Mouse (Mus musculus) layer of hippocampus, postnatal 14 days (tissue): Measurements from ENCODE around the gene AC161166.1. TPM values are rescaled to one million over a fixed set of nuclear protein-coding genes. Genes with fewer than 3 reads are reported as not detected.
"Not testable (repeated sequence)": the region's sequence is repeated elsewhere in the genome, so short reads cannot be mapped to it uniquely, and the experiment has no call there.

Source experiments
- DNase-seq, 2 experiments: peaks; one replicate each; pipeline ENCODE4 v3.0.0; 2021 to 2022; ENCODE audit warnings: low spot score in 2 of 2, mixed read lengths in 1 of 2
- total RNA-seq, 2 experiments: library from RNA; stranded (reverse); gene quantifications; 2 replicates each; pipeline ENCODE4 v1.2.3; 2021

AC161166.1 gene
- total RNA-seq, 2 experiments from 2014 or later = not detected

DNA sequence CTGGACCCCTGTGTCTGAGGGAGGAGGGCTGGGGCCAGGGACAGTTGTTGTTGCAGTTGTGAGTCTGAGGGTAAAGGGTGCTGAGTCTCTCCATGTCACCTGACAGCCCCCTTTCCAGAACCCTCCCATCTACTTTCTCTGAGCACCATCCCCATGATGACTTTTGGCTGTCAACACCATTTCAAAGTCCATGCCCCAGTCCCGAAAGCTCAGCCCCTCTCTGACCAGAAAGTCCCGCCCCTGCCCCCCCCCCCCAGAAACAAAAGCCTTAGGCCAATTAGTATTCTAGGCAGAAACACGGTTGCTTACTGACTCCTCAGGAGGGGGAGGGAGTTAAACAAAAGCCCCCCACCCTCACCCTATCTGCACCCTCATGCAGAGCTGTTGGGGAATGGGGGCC, 24.9 kb downstream of the AC161166.1 start:
- DNase-seq = no peak

DNA sequence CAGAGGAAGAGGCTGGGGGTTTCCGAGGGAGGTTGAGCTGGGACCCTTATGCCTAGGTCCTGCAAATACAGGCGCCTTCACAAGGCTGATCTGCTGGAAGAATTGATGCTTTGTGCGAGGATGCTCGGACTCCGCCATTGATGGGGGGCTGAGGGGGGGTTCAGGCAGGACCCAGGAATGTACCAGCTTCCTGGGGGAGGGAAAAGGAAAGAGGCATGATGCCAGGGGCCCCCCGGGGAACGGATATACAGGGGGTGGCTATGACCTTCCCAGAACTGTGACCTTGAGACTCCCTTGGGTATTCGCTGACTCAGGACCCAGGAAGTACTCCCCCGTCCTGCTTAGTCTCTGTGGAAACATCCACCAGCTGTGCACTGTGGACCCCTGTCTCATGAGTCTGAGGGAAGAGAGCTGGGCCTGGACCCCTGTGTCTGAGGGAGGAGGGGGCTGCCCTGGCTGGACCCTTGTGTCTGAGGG, 25.6 kb downstream of the AC161166.1 start:
- no peak for DNase-seq

DNA sequence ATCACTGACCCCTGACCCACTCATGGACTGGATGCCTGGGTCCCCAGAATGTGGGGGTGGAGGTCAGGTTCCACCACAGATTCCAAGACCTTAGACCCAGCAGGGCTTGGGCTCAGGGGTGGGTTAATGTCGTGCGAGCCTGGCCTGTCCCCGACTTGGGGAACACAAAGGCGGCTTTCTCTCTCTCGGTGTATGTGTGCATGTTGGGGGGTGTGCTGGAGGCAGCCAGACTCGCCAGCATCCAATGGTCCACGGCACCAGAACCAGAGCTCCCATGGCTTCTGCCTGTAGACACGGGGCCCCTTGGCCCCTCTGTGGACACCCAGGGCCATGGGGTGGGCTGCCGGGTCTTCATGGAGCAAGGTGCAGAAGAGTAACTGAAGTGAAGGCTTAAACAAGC, 26.8 kb downstream of the AC161166.1 start:
- DNase-seq = no peak

DNA sequence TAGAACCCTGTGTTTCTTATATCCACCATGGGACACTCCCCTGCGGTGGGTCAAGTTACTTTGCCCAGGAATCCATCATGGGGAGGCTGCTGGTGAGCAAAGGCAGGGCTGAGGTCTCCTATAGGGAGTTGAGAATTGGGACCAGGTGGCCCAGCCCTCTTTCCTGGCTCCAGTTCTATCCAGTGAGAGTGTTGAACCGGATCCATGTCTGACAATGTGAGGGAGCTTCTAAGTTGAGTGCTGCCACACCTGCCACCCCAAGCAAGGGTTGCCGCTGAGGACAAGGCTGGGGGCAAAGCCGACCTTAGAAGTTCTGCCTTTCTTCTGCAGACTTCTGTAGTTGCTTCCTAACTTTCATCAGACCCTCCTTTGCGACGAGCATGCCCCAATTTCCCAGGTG, 29.0 kb downstream of the AC161166.1 start:
- DNase-seq = not testable (repeated sequence)

DNA sequence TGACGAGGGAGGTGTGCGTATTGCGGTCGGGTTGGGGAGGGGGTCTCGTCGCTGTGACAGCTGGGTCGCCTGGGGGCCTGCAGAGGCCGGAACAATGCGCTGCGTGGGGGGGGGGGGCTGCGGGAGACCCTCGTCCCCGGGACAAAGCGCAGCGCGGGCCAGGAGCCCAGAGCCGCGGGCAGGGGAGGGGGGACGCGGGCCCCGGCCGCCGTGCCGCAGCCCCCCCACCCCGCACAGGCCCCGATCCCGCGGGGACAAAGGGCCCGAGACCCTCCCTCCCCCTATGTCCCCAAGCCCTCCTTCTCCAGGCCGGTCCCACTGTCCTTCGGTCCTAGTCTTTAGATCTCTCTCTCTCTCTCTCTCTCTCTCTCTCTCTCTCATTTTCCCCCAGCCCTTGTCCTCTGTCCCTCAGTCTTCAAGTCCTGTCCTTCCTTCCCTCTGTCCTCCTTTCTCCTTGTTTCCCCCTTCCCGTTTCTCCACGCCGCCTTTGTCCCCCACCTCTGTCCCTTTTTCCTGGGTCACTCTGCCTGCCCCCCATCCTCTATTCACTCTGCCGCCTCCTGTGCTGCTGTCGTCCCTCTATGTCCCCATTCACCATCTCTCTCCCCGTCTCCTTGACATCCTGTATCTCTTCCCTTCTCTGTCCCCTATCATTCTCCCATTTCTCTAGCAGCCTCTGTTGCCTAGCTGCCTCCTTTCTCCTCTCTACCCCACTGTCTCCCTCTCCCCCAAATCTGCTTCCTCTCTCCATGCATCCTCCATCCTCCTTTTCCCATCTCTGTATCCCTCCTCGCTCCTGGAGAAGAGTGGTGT, 29.8 kb downstream of the AC161166.1 start:
- no peak for DNase-seq

DNA sequence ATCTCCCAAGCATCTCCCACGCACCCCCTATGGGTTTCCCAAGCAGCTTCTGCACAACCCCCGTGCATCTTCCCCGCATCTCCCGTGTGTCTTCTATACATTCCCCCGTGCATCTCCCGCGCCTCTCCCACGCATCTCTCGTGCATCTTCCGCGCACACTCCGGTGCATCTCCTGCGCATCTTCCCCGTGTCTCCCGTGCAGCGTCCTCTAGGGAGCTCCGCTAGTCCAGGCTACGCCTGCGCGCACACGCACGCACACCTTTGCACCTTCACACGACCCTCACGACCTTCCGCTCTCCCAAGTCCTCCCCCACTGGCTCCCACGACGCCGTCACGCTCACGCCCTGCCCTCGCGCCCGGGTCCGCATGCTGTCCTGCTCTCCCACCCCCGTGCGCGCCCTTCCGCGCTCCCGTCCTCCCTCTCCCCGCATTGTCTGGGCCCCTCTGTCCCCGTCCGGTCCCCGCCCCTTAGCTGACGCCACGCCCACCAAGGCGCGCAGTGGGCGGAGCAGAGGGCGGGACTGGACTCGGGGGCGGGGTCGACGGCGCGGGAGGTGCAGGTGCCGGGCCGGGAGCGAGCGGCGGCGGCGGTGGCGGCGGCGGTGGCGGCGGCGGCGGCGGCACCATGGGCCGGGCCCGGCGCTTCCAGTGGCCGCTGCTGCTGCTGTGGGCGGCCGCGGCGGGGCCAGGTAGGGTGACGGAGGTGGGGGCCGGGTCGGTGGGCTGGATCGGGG, 30.6 kb downstream of the AC161166.1 start, which contains the start of gene Cadm4:
Cadm4 (plus strand) TSS at position 550 of the 734 bp plus-strand sequence.
- peak; percentile 85 to 90 for DNase-seq

DNA sequence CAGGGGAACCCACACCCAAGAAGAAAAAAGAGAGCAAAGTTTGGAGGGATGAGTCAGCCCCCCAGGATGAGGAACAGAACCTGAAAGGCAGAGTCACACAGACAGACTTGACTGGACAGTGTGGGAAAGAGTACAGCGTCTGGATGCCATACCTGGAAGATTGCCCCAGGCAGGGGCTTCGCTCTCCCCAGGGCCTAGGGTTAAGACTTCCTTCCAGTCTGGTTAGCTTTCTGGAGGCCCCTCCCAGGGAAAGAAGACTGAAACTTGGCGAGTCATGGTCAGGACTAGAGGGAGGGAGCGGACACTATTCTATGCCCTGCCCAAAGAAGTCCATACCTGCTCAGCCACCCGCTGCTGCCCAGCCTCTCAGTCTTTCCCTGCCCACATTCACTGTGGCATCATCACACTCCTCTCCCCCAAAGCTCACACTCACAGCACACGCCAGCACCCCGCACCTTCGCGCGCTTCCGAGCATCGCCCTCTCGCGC, 31.2 kb downstream of the AC161166.1 start:
- DNase-seq = no peak

DNA sequence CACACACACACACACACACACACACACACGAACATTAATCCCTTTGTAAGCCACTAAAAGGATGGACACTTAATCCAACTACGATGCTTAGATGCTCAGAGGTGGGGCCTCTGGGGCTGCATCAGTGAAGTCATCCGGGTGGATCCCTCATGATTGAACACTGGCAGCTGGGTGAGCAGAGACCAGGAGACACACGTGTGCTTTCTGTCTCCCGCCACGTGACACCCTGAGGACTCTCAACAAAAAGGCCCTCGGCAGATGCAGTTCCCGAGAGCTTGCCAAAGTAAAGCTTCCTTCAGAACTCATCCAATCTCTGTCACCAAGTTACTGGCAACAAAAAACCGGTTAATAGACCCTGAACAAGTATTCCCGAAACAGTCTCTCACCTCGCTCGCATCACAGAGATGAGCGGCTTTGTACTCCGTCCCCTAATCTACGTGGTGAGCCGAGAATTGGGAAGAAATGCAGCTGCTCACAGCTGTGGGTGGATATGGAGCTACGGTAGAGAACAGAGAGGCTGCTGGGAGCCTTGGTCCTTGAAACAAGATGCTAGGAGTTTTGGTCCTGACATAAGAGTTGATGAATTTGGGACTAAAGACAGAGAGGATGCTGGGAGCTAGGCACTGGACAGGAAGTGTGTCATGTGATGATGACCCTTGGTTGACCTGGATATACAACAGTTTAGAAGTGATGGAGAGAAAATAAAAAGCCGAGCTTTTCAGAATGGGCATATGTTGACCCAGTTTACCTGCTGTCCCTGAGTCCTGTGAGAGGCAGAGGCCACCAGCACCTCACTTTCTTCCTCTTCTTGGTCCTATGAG, 31.9 kb downstream of the AC161166.1 start:
- DNase-seq = no peak

DNA sequence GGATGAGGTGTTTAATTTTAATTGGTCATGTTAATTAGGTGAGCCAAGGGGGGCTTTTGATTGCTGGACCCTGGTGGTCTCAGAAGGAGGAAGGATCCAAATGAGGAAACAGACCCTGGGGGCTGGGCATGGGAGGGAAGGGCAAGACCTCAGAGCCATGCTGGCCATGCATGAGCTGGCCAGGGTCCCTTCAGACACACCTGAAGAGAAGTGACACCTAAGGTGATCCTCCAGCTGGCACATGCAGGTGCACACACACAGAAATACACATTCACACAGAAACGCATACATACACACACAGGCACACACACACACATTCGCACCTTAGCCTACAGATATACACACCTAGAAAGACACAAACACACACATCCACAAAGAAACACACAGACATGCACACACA, 32.6 kb downstream of the AC161166.1 start:
- DNase-seq = no peak

DNA sequence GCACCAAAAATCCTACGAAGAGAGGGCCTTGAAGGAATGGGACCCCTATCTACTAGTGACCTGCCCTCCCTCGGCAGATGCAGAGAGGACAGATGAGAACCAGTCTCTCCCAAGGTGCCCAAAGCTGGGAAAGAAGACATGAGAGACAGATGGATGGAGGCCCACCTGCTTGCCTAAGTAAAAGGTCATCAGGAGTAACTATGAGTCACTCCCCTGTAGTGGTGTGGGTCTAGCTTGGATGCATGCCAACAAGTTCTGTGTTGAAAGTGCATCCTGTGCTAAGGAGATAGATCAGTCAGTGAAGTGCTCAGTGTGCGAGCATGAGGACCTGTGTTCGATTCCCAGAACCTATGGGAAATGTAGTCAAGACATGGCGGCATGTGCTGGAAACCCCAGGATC, 33.3 kb downstream of the AC161166.1 start:
- DNase-seq = no peak

DNA sequence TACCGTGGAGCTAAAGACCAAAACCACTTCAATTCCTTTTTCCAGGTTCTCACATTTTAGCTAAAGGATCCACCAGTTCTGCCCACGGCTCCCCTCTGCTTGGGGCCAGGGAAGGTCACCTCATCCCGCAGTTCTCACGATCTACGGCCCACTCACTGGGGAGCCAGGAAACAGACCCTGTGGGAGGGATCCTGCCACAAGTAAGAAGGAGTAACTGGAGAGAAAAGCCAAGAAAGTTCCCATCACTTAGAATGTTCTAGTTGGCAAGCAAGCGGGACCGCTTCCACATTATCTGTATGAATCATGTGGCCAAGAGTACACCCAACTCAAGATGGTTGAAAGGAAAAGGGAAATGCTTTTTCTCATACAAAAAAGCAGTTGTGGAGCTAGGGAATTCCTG, 35.4 kb downstream of the AC161166.1 start:
- DNase-seq = no peak

DNA sequence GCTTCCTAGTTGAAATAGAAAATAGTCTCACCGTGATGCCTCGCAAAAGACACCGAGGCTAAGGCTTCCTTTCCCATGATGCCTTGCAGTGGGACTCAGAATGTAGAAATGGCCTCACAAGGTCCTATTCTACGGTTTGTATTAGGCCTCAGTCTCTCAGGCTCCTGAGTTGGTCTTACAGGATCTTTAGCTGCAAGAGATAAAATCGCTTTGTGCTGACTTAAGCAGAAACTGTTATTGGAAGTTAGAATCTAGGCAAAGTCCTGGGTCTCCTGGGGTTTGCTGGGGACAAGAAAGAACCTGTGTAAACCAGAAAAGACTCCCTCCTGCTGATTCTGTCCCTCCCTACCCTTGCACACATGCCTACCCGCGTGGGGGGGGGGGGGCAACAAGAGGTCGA, 35.9 kb downstream of the AC161166.1 start:
- no peak for DNase-seq

DNA sequence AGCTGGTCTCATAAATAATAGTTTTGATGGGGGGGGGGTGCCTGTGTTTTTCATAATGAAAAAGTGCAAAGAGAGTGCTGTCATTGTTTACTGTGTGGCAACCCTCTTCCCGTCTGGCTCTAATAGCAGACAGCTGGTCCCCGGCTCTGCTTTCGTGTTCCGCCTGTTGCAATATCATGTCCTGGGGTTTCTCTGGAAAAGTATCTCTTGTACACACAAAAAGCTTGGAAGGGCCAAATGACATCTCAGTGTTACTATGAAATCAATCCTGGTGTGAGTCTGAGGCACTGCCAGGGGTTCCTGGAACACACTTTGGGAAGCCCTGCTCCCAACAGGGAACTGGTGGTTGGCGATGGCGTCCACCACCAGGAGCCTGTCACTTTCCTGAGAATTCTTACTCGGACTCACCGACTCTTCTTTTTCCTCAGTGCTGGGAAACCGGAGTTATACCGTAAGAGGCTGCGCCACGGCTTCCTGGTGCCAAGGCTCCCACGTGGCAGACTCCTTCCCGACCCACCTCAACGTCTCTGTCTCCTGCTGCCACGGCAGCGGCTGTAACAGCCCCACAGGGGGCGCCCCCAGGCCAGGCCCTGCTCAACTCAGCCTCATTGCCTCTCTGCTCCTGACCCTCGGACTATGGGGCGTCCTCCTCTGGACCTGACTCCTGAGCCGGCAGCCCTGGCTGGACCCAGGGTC, 37.3 kb downstream of the AC161166.1 start:
- DNase-seq = peak; percentile 54 to 76

DNA sequence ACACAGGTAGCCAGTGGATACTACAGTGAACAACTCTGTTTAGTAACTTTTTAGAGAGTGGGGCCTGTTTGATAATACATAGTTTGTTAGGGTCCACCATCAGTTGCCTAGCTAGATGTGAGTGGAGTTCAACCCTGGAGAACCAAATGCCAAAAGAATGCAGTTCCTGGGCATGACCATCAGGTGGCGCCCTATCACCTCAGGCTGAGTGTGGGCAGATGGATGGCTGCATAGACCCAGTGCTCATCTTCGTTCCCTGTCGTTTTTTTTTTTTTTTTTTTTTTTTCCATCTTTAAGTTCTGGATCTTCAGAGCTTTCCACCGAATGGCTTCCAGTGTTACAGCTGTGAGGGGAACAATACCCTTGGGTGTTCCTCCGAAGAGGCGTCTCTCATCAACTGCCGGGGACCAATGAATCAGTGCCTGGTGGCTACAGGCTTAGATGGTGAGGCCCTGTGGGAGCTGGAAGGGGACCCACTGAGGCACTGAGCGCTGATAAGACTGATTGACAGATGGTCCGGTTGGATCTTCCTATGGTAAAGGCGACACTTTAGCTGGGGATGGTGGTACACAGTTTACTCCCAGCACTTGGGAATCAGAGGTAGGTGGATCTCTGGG, 38.2 kb downstream of the AC161166.1 start:
- peak; percentile 71 to 77 for DNase-seq

DNA sequence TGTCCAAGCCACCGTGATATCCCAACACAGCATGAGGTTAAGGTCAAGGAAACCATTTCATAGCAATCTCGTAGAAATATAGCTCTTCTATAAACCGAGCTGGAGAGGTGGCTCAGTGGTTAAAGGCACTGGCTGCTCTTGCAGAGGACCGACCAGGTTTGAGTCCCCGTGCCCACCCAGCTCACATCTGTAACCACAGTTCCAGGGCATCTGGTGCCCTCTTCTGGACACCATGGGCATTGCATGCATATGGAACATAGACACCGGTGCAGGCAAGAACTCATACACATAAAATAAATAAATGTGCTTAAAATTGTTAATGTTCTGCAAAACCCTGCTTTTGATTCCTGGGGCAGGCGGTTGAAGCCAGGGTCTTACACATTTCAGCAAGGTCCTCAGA, 39.3 kb downstream of the AC161166.1 start:
- DNase-seq = no peak

DNA sequence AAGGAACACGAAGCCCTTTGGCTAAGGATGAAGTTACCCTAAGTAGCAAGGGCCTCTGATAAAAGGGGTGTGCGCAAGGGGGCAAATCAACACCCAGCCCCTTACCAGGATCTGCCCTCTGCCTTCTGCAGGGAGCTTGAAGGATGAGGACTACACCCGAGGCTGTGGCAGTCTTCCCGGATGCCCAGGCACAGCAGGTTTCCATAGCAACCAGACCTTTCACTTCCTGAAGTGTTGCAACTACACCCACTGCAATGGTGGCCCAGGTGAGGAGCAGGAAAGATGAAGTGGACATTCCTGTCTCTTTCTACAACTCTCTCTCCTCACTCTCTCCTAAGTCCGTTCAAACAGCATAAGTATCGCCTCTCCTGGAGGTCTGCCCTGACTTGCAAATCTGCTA, 39.8 kb downstream of the AC161166.1 start:
- DNase-seq = no peak

DNA sequence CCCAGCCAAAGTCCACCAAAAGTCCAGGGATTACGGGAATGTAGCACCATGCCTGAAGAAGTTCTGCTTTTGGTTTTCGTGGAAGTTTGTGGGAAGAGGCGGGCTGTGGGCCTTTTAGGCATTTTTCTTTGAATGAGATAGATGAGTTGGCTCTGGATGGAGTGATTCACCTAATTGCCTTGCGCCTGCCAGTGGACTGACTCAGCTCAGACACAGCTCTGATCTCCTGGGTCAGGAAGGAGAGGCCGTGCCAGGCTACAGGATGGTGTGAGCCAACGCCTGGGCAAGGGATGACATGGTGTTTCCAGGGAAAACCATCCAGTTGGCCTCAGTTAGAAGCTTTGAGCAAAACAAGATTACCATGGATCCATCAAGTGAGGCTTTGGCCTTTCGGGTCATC, 41.9 kb downstream of the AC161166.1 start:
- DNase-seq = no peak

DNA sequence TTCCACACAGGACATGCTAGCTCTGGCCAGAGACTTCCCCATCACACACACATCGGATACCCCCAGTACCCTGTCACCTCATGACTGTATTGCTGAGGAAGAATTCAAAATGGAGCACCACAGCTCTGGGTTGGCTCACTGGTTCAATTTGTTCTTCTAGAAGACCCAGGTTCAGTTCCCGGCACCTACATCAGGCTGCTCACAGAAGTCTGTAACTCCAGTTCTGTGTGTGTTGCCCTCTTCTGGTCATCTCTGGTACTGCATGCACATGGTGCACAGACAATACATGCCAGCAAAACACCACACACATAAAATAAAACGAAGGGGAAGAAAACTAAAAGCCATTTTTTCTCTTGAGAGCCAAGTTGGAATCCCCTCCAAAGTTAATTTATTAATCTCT, 43.1 kb downstream of the AC161166.1 start:
- no peak for DNase-seq

DNA sequence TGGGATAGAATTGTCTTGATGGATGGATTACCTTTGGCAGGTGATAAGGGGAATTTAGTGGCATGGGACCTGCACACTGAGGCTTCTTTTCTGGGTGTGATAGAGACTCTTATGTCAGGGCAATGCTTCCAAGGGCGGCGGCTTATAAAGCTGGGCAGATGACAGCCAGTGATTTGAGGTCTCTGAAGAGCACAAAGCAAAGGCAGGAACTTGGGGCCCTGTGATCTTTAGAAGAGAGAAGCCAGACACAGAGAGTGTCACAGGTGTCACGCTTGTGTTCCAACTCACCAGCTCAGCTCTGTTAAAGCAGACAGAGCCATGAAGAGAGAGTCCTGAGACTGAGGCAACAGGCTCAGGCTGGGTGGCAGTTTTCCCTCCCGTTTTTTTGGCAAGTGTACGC, 44.4 kb downstream of the AC161166.1 start:
- DNase-seq = no peak

DNA sequence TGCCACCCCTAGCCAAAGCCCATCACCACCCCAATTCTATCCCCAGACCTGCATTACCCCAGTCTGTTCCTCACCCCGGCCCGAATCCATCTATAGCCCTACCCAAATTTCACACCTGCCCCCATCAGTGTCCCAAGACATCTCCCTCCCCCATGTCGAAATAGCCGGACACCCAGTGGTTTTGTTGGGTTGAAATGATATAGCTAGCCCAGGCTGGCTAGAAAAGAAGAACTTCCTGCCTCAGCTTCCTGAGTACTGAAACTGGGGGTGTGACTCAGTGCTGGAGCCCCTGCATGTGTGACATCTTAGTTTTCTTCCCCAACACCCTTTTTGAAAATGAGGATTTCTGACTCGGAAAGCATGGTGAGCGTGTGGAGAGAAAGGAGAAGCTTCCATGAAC, 45.4 kb downstream of the AC161166.1 start:
- DNase-seq = no peak
